Mouse (Mus musculus) E14TG2a.4 (cell line): ENCODE data around the gene Mbd3.

Experiments used
- CTCF ChIP-seq: conservative IDR thresholded peaks from 2 replicates; pipeline ENCODE4 v1.5.1; 2014; ENCODE audit warnings: low read length
- NANOG ChIP-seq: IDR thresholded peaks from 2 replicates; pipeline ENCODE4 v1.6.1; 2014; ENCODE audit warnings: borderline replicate concordance, low read length, mixed read lengths
- POU5F1 ChIP-seq: IDR thresholded peaks from 2 replicates; pipeline ENCODE4 v1.6.1; 2014; ENCODE audit warnings: low read length, borderline replicate concordance

DNA sequence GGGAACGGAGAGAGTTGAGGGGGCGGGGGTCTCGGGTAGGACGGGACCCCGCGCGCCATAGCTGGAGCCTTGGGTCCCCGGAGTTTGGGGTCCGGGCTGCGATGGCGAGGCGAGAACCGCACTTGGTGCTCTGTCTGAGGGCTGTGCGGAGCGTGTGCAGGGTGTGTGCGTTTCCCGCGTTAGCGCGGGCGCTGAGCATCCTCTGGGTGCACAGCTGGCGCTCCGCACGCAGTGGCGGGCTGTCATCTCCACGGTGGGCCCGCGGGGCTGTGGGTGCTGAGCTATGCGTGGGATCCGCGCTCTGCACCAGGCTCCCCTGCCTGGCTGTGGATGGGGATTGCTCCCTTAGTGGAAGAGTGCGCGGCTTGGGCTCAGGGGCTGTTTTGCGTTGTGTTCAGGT, 42.6 kb downstream of the Mbd3 start:
- TF ChIP-seq CTCF (no peak), NANOG (no peak), POU5F1 (no peak)
